Mouse (Mus musculus): ENCODE results near the gene Ccdc185.

- TF ChIP-seq CTCF (IDR thresholded peaks at IDR 0.05; ENCODE audit: low read depth) (no peak), EP300 (optimal IDR thresholded peaks at IDR 0.05) (no peak)
These were observed 1.1 kb downstream of the Ccdc185 start for GRCm38 (mm10) chr1:182747834-182748233.
